Mouse (Mus musculus) midbrain, embryonic 14.5 days (tissue): Measurements from ENCODE around the gene Ssbp2. TPM values are rescaled to one million over a fixed set of nuclear protein-coding genes. Genes with fewer than 3 reads are reported as not detected.

ENCODE experiments used
- ATAC-seq: fragments of 200-750 bp; cut with Nextera tagmentation; 2 replicates; pipeline ENCODE4 v1.8.0; 2017; ENCODE audit warnings: moderate number of reproducible peaks, moderate library complexity; ENCODE audit not compliant: low FRiP score, low TSS enrichment
- DNase-seq: peaks from one replicate; pipeline ENCODE4 v3.0.0-alpha.2; 2015
- H3K27ac ChIP-seq: fragments of 300-500 bp; sonication (generic); replicated peaks from 2 replicates; pipeline ENCODE4 v1.5.1; 2014; ENCODE audit warnings: mild to moderate bottlenecking, low read depth, low read length, moderate library complexity
- H3K27me3 ChIP-seq: fragments of 300-500 bp; sonication (generic); 2 replicates; pipeline ENCODE4 v1.6.1; 2014; ENCODE audit warnings: low read length, control low read depth, mixed read lengths; ENCODE audit not compliant: control insufficient read depth, insufficient read depth
- H3K36me3 ChIP-seq: fragments of 300-500 bp; sonication (generic); 2 replicates; pipeline ENCODE4 v1.6.1; 2014; ENCODE audit warnings: low read length, control low read depth; ENCODE audit not compliant: control insufficient read depth, insufficient read depth
- H3K4me1 ChIP-seq: fragments of 300-500 bp; sonication (generic); 2 replicates; pipeline ENCODE4 v1.6.1; 2014; ENCODE audit warnings: mild to moderate bottlenecking, antibody characterized with exemption, low read length, control low read depth; ENCODE audit not compliant: control insufficient read depth, insufficient read depth
- H3K4me2 ChIP-seq: fragments of 300-500 bp; sonication (generic); 2 replicates; pipeline ENCODE4 v1.6.1; 2014; ENCODE audit warnings: mild to moderate bottlenecking, low read length, moderate library complexity
- H3K4me3 ChIP-seq: fragments of 300-500 bp; sonication (generic); replicated peaks from 2 replicates; pipeline ENCODE4 v1.5.1; 2014; ENCODE audit warnings: low read depth, low read length
- H3K9ac ChIP-seq: fragments of 300-500 bp; sonication (generic); replicated peaks from 2 replicates; pipeline ENCODE4 v1.6.1; 2014; ENCODE audit warnings: mild to moderate bottlenecking, low read length, moderate library complexity
- H3K9me3 ChIP-seq: fragments of 300-500 bp; sonication (generic); 2 replicates; pipeline ENCODE4 v1.6.1; 2016; ENCODE audit warnings: low read length, control low read depth, mixed read lengths; ENCODE audit not compliant: control insufficient read depth
- WGBS: fragments of 180-500 bp; shearing (Covaris S2); extraction: QIAGEN DNeasy Blood & Tissue Kit; methylation state at CpG from one replicate; pipeline ENCODE4 v1.1.7; 2014; 5-methylcytosine and 5-hydroxymethylcytosine counted together
- polyA plus RNA-seq: library from polyadenylated mRNA; unstranded; fragments of >200 nt; fragmentation: Nextera tagmentation; extraction: Ambion mirVana; gene quantifications from 2 replicates; pipeline ENCODE4 v1.2.1, GENCODE M21; 2014

Gene Ssbp2
- polyA plus RNA-seq, 1 experiment from 2014 or later = 283 TPM

DNA sequence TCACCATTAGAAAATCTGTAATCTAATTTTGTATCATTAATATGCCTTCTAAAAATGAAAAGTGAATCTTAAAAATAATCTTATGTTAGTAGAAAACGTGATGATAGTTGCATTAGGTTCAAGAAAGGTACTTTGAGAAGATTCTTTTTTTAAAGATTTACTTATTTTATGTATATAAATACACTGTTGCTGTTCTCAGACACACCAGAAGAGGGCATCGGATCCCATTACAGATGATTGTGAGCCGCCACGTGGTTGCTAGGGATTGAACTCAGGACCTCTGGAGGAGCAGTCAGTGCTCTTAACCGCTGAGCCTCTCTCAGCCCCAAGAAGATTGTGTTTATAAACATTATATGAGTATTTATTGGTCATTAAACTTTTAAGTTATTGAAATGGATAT is 126.3 kb downstream of the Ssbp2 start:
- Histone ChIP-seq H3K4me1 (no peaks in the 10 kb centered on the region), H3K4me3 (no peak overlapping the region), H3K36me3 (no peaks in the 10 kb centered on the region), H3K9ac (no peak overlapping the region), H3K27ac (no peak overlapping the region), H3K9me3 (no peaks in the 10 kb centered on the region), H3K4me2 (no peak overlapping the region), H3K27me3 (no peaks in the 10 kb centered on the region)
- DNase-seq (no peak), ATAC-seq (no peak)
- 78% methylated on average over 5 of the region's 5 CpGs for WGBS

DNA sequence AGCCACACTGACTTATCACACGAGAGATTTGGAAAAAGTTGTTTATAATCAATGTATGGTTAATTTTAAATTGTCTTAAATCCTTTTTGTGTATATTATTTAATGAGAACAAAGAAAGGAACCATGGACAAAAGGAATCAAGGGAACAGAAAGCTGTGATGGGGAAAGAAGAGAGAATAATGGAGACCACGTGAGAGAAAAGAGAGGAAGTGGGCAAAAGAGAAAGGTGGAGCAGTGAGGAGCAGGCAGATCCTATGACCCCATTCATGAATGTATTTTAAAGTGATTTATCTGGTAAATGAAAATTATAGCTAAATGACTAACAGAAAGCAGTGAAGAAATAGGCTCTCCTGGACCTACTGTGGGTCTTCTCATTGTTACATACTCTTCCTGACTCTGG is 128.4 kb downstream of the Ssbp2 start:
- no peaks in the 10 kb centered on the region for H3K9me3 ChIP-seq
- no peaks in the 10 kb centered on the region for H3K4me1 ChIP-seq
- H3K4me3 ChIP-seq = no peak overlapping the region
- DNase-seq (no peak), ATAC-seq (no peak)
- no peak overlapping the region for H3K9ac ChIP-seq
- no peak overlapping the region for H3K27ac ChIP-seq
- H3K36me3 ChIP-seq = no peaks in the 10 kb centered on the region
- H3K4me2 ChIP-seq = no peak overlapping the region
- no peaks in the 10 kb centered on the region for H3K27me3 ChIP-seq
- WGBS = 5% methylated on average over 2 of the region's 2 CpGs

DNA sequence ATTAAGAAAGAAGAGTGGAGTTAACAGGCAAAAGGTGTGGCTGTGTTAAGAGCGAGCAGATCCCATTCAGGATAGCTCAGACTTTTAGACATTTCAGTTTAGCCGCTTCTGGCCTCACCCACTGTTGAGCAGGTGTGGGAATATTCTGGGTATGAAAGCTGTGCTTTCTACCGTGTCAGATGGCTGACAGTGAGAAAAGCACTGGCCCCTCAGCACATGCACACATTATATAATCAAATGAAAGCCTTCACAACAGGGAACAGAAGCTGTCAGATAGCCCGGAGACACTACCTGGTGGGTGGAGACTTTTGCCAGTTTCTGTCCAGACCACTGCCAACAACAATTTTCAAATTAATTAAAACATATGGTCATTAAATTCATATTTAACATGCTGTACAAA is 131.8 kb downstream of the Ssbp2 start:
- DNase-seq = no peak
- Histone ChIP-seq H3K36me3 (no peaks in the 10 kb centered on the region), H3K27me3 (no peaks in the 10 kb centered on the region), H3K27ac (no peak overlapping the region), H3K4me1 (no peaks in the 10 kb centered on the region), H3K4me3 (no peak overlapping the region), H3K9me3 (no peaks in the 10 kb centered on the region), H3K4me2 (no peak overlapping the region), H3K9ac (no peak overlapping the region)
- no peak for ATAC-seq
- WGBS = 54% methylated on average over 4 of the region's 4 CpGs

DNA sequence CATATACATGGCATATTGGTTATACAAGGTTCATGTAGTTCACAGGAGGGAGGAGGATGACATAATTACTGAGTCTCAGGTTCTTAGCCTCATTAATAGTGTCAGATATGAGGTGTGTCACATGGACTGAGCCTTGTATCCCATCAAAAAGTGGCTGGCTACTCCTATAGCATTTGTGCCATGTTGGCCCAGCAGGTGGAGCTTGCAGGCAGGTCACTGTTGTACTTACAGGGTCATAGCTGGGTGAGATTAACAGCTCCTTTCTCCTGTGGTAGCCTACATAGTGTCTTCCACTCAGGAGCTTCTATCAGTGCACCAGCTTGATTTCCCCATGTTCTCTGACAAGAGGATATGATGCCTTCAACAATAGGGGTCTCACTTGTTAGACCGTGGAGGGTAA is 135.2 kb downstream of the Ssbp2 start:
- H3K4me3 ChIP-seq = no peak overlapping the region
- H3K36me3 ChIP-seq = no peaks in the 10 kb centered on the region
- no peak for DNase-seq
- H3K9ac ChIP-seq = no peak overlapping the region
- no peak overlapping the region for H3K27ac ChIP-seq
- H3K4me1 ChIP-seq = no peaks in the 10 kb centered on the region
- no peaks in the 10 kb centered on the region for H3K9me3 ChIP-seq
- no peaks in the 10 kb centered on the region for H3K27me3 ChIP-seq
- no peak overlapping the region for H3K4me2 ChIP-seq
- ATAC-seq = no peak
- 72% methylated on average over 1 of the region's 1 CpGs for WGBS

DNA sequence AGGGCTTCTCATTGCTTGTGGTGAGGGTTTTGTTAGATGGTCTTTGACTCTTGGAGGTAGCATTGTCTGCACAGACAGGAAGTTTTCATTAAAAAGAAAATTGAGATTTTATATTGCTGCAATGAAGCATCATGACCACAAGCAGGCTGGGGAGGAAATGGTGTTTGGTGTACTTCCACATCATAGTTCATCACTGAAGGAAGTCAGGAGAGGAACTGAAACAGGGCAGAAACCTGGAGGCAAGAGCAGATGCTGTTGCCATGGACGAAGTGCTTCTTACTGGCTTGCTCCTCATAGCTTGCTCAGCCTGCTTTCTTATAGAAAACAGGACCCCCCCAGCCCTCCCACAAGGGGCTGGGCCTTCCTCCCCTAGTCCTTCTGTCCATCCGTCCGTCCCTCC is 139.5 kb downstream of the Ssbp2 start:
- Histone ChIP-seq H3K4me2 (no peak overlapping the region), H3K36me3 (no peaks in the 10 kb centered on the region; the same call in 1 of the 2 replicates), H3K27ac (no peak overlapping the region), H3K4me3 (no peak overlapping the region), H3K9me3 (no peaks in the 10 kb centered on the region), H3K9ac (no peak overlapping the region), H3K4me1 (no peaks in the 10 kb centered on the region), H3K27me3 (no peaks in the 10 kb centered on the region)
- ATAC-seq (no peak), DNase-seq (no peak)
- WGBS = 95% methylated on average over 3 of the region's 3 CpGs

DNA sequence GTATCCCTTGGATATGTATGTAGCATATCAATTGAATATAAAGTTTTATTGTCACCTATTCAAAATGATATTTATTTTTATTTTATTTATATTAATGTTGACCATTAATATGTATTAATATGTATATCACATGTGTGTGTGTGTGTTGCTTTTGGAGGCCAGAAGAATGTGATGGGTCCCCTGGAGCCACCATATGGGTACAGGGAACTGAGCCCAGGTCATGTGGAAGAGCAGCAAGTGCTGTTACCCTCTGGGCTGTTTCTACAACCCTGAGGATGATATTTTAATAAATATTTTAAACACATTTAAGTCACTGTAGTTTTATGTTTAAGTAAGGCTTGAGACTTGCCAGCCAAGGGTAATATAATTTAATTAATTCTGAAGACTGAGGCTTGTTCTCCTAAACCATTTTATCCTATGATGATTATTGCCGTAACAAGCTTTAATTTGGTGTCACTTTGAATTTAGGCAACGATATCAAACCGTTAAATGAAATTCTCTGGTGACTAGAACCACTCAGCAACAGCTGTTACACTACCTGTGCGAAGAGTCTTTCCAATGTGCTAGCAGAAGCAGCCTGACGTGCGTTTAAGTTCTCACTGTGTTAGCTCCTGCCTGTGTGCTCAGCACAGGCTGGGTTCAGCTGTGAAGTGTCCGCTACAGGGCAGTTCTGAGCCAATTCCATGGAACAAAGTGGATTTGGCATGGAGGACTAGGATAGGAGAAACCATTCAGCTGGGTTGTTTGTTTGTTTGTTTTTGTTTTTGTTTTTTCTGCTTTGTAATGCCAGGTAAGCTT is 145.2 kb downstream of the Ssbp2 start:
- Histone ChIP-seq H3K27ac (no peak overlapping the region), H3K27me3 (no peaks in the 10 kb centered on the region), H3K4me2 (no peak overlapping the region), H3K36me3 (no peaks in the 10 kb centered on the region; the same call in 1 of the 2 replicates), H3K4me1 (no peaks in the 10 kb centered on the region), H3K4me3 (no peak overlapping the region), H3K9me3 (no peaks in the 10 kb centered on the region), H3K9ac (no peak overlapping the region)
- ATAC-seq = no peak
- peak; percentile 31 for DNase-seq
- 67% methylated on average over 7 of the region's 7 CpGs for WGBS

DNA sequence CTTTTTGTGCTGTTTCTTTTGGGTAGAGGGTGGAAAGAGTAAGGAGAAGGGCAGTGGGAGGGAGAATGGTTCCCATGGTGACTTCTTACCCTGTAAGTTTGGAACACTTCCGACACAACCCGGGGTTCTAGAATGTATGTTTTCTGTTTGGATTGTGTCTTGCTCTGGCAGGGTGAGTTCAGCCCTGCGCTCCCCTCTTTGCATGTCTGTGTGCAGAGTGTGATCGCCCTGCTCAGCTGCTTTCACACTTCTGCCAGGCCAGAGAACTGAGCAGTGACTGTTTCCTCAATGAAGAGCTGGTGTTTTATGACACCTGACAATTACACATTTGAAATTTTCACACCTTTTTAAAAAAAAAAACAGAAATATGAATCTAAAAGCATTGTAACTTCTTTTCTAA is 150.5 kb downstream of the Ssbp2 start:
- DNase-seq = no peak
- no peak overlapping the region for H3K4me3 ChIP-seq
- no peak overlapping the region for H3K9ac ChIP-seq
- no peaks in the 10 kb centered on the region for H3K9me3 ChIP-seq
- WGBS = 87% methylated on average over 4 of the region's 4 CpGs
- no peaks in the 10 kb centered on the region for H3K4me1 ChIP-seq
- no peak overlapping the region for H3K27ac ChIP-seq
- no peaks in the 10 kb centered on the region for H3K27me3 ChIP-seq
- ATAC-seq = no peak
- H3K36me3 ChIP-seq = no peaks in the 10 kb centered on the region
- H3K4me2 ChIP-seq = no peak overlapping the region

DNA sequence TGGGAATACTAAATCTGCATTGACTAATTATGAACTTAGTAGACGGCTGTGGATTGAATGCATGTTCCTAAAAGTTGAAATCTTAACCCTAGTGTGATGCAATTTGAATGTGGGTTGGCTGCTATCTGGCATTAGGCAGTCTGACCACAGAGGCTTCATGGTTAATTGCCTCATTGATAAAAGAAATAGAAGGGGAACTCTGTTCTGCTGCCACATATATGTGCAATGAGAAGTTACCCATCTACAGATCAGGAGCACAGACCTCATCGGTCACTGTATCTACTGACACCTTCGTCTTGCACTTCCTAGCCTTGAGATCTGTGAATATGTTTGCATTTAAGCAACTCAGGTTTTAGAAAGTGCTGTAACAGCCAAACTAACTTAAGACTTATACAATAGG is 151.8 kb downstream of the Ssbp2 start:
- Histone ChIP-seq H3K27me3 (no peaks in the 10 kb centered on the region), H3K4me3 (no peak overlapping the region), H3K9ac (no peak overlapping the region), H3K27ac (no peak overlapping the region), H3K4me2 (no peak overlapping the region), H3K4me1 (no peaks in the 10 kb centered on the region), H3K9me3 (no peaks in the 10 kb centered on the region), H3K36me3 (no peaks in the 10 kb centered on the region)
- ATAC-seq (no peak), DNase-seq (no peak)
- WGBS = 91% methylated on average over 3 of the region's 3 CpGs

DNA sequence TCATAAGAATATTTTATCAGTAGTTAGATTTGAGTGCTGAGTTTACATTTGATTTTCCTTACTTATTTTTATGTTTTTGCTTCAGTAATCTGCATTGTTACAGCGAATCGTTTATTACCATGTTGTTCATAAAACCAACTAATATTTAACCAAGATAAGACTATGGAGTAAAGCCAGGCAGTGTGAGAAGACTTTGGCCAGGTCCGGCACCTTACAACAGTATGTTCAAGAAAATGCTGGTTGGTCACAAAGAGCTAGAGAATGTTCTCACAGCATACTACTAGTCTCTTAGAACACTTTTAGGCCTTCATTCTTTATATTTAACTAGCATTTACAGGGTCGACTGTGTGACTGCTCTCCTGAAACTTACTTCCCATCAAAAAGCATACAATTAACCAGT is 152.5 kb downstream of the Ssbp2 start:
- H3K27ac ChIP-seq = no peak overlapping the region
- no peak overlapping the region for H3K4me2 ChIP-seq
- 92% methylated on average over 4 of the region's 4 CpGs for WGBS
- H3K27me3 ChIP-seq = no peaks in the 10 kb centered on the region
- no peaks in the 10 kb centered on the region for H3K36me3 ChIP-seq
- H3K9me3 ChIP-seq = no peaks in the 10 kb centered on the region
- H3K9ac ChIP-seq = no peak overlapping the region
- ATAC-seq (no peak), DNase-seq (no peak)
- H3K4me1 ChIP-seq = no peaks in the 10 kb centered on the region
- H3K4me3 ChIP-seq = no peak overlapping the region
